Mouse (Mus musculus) limb, embryonic 10.5 days (tissue): Measurements from ENCODE around the gene Apc2. TPM values are rescaled to one million over a fixed set of nuclear protein-coding genes. Genes with fewer than 3 reads are reported as not detected.

ENCODE experiments used
- DNase-seq: peaks from one replicate; pipeline ENCODE4 v3.0.0-alpha.2; 2017; ENCODE audit warnings: low spot score
- H3K27ac ChIP-seq: fragments of 300-500 bp; sonication (generic); 2 replicates; pipeline ENCODE4 v1.5.1; 2016; ENCODE audit warnings: mild to moderate bottlenecking
- H3K27me3 ChIP-seq: fragments of 300-500 bp; sonication (generic); 2 replicates; pipeline ENCODE4 v1.6.1; 2016; ENCODE audit warnings: low read depth, mild to moderate bottlenecking; ENCODE audit not compliant: poor library complexity, severe bottlenecking
- H3K36me3 ChIP-seq: fragments of 300-500 bp; sonication (generic); 2 replicates; pipeline ENCODE4 v1.6.1; 2016; ENCODE audit warnings: mild to moderate bottlenecking, moderate library complexity
- H3K4me1 ChIP-seq: fragments of 300-500 bp; sonication (generic); 2 replicates; pipeline ENCODE4 v1.6.1; 2016
- H3K4me3 ChIP-seq: fragments of 300-500 bp; sonication (generic); 2 replicates; pipeline ENCODE4 v1.5.1; 2016; ENCODE audit warnings: mild to moderate bottlenecking, moderate library complexity
- H3K9me3 ChIP-seq: fragments of 300-500 bp; sonication (generic); replicated peaks from 2 replicates; pipeline ENCODE4 v1.6.1; 2016; ENCODE audit warnings: mild to moderate bottlenecking
- WGBS: fragments of 180-500 bp; shearing (Covaris S2); methylation state at CpG from one replicate; pipeline ENCODE4 v1.1.7; 2016; 5-methylcytosine and 5-hydroxymethylcytosine counted together
- polyA plus RNA-seq: library from polyadenylated mRNA; unstranded; fragments of >200 nt; fragmentation: Nextera tagmentation; extraction: Ambion mirVana; gene quantifications from 2 replicates; pipeline ENCODE4 v1.2.1, GENCODE M21; 2016

Gene Apc2
- polyA plus RNA-seq, 1 experiment from 2014 or later, result 2.9 TPM

GRCm38 (mm10) chr10:80301256-80302081, 5.7 kb downstream of the Apc2 start:
- Histone ChIP-seq H3K9me3 (no peaks in the 10 kb centered on the region), H3K36me3 (0 out of 2 replicates have a peak, but pooled peaks cover 3% of the 10 kb centered on the region), H3K27ac (no peak overlapping the region), H3K27me3 (peaks cover 100% of the 10 kb centered on the region), H3K4me3 (0 out of 2 replicates have a peak overlapping the region, but pooled peaks have one; percentile 3), H3K4me1 (peaks cover 36% of the 10 kb centered on the region)
- no peak for DNase-seq
- WGBS, result 73% methylated on average over 10 of the region's 10 CpGs

- Histone ChIP-seq H3K27ac (no peak overlapping the region), H3K27me3 (peaks cover 100% of the 10 kb centered on the region), H3K36me3 (0 out of 2 replicates have a peak, but pooled peaks cover 3% of the 10 kb centered on the region), H3K9me3 (no peaks in the 10 kb centered on the region), H3K4me1 (peaks cover 31% of the 10 kb centered on the region), H3K4me3 (peak overlapping the region; percentile 0; the same call in 1 of the 2 replicates)
- no peak for DNase-seq
- WGBS, result 50% methylated on average over 5 of the region's 5 CpGs
Observed at GRCm38 (mm10) chr10:80302082-80302355, 6.2 kb downstream of the Apc2 start.

- Histone ChIP-seq H3K4me1 (peaks cover 29% of the 10 kb centered on the region), H3K27ac (no peak overlapping the region), H3K27me3 (peaks cover 100% of the 10 kb centered on the region), H3K4me3 (peak overlapping the region; percentile 0; the same call in 1 of the 2 replicates), H3K9me3 (no peaks in the 10 kb centered on the region), H3K36me3 (0 out of 2 replicates have a peak, but pooled peaks cover 3% of the 10 kb centered on the region)
- DNase-seq, result no peak
- 6% methylated on average over 9 of the region's 9 CpGs for WGBS
Observed at GRCm38 (mm10) chr10:80302471-80302881, 6.7 kb downstream of the Apc2 start.

- 14% methylated on average over 12 of the region's 12 CpGs for WGBS
- H3K36me3 ChIP-seq, result peaks cover 3% of the 10 kb centered on the region; the same call in 1 of the 2 replicates
Observed at GRCm38 (mm10) chr10:80304458-80304857, 8.7 kb downstream of the Apc2 start.

GRCm38 (mm10) chr10:80304862-80305261, 9.1 kb downstream of the Apc2 start:
- H3K27ac ChIP-seq, result no peak overlapping the region
- peak overlapping the region; percentile 32 for H3K4me3 ChIP-seq
- DNase-seq, result no peak
- H3K36me3 ChIP-seq, result peaks cover 3% of the 10 kb centered on the region; the same call in 1 of the 2 replicates
- 12% methylated on average over 25 of the region's 25 CpGs for WGBS
- H3K9me3 ChIP-seq, result no peaks in the 10 kb centered on the region
- peaks cover 100% of the 10 kb centered on the region for H3K27me3 ChIP-seq
- peaks cover 17% of the 10 kb centered on the region for H3K4me1 ChIP-seq

More at GRCm38 (mm10) chr10:80304458-80304857, 8.7 kb downstream of the Apc2 start:
- DNase-seq, result no peak
- peaks cover 19% of the 10 kb centered on the region for H3K4me1 ChIP-seq
- peak overlapping the region; percentile 32 for H3K4me3 ChIP-seq
- H3K27me3 ChIP-seq, result peaks cover 100% of the 10 kb centered on the region
- no peak overlapping the region for H3K27ac ChIP-seq
- H3K9me3 ChIP-seq, result no peaks in the 10 kb centered on the region

- Histone ChIP-seq H3K27me3 (peaks cover 100% of the 10 kb centered on the region), H3K27ac (0 out of 2 replicates have a peak overlapping the region, but pooled peaks have one; percentile 14), H3K4me3 (no peak overlapping the region), H3K4me1 (peaks cover 26% of the 10 kb centered on the region), H3K36me3 (no peaks in the 10 kb centered on the region; the same call in 1 of the 2 replicates), H3K9me3 (no peaks in the 10 kb centered on the region)
- no peak for DNase-seq
- WGBS, result 81% methylated on average over 16 of the region's 16 CpGs
Observed at GRCm38 (mm10) chr10:80311560-80311959, 15.8 kb downstream of the Apc2 start.

- no peak overlapping the region for H3K27ac ChIP-seq
Observed at GRCm38 (mm10) chr10:80312586-80313504, 17.1 kb downstream of the Apc2 start.

GRCm38 (mm10) chr10:80313627-80314201, 17.9 kb downstream of the Apc2 start:
- no peaks in the 10 kb centered on the region for H3K9me3 ChIP-seq
- no peak overlapping the region for H3K27ac ChIP-seq
- no peak overlapping the region; the same call in 1 of the 2 replicates for H3K4me3 ChIP-seq
- DNase-seq, result no peak
- WGBS, result 46% methylated on average over 20 of the region's 20 CpGs
- peaks cover 32% of the 10 kb centered on the region for H3K4me1 ChIP-seq
- H3K36me3 ChIP-seq, result peaks cover 15% of the 10 kb centered on the region
- H3K27me3 ChIP-seq, result peaks cover 99% of the 10 kb centered on the region

More at GRCm38 (mm10) chr10:80312586-80313504, 17.1 kb downstream of the Apc2 start:
- Histone ChIP-seq H3K4me3 (no peak overlapping the region), H3K36me3 (peaks cover 6% of the 10 kb centered on the region), H3K9me3 (no peaks in the 10 kb centered on the region), H3K27me3 (peaks cover 100% of the 10 kb centered on the region), H3K4me1 (peaks cover 31% of the 10 kb centered on the region)
- WGBS, result 65% methylated on average over 54 of the region's 54 CpGs
- DNase-seq, result no peak

GRCm38 (mm10) chr10:80314494-80315001, 18.8 kb downstream of the Apc2 start:
- peak overlapping the region; percentile 25; the same call in 1 of the 2 replicates for H3K4me3 ChIP-seq
- H3K27ac ChIP-seq, result peak overlapping the region; percentile 27; the same call in 1 of the 2 replicates
- no peaks in the 10 kb centered on the region for H3K9me3 ChIP-seq
- peaks cover 22% of the 10 kb centered on the region for H3K36me3 ChIP-seq
- WGBS, result 50% methylated on average over 16 of the region's 16 CpGs
- DNase-seq, result no peak
- peaks cover 91% of the 10 kb centered on the region for H3K27me3 ChIP-seq
- peaks cover 40% of the 10 kb centered on the region for H3K4me1 ChIP-seq

GRCm38 (mm10) chr10:80315315-80315714, 19.5 kb downstream of the Apc2 start:
- H3K4me3 ChIP-seq, result peak overlapping the region; percentile 25
- no peak for DNase-seq
- H3K36me3 ChIP-seq, result peaks cover 22% of the 10 kb centered on the region

GRCm38 (mm10) chr10:80316359-80316781, 20.6 kb downstream of the Apc2 start:
- Histone ChIP-seq H3K36me3 (peaks cover 22% of the 10 kb centered on the region), H3K4me3 (peak overlapping the region; percentile 25; the same call in 1 of the 2 replicates), H3K27me3 (peaks cover 72% of the 10 kb centered on the region), H3K27ac (no peak overlapping the region), H3K4me1 (peaks cover 52% of the 10 kb centered on the region), H3K9me3 (no peaks in the 10 kb centered on the region)
- no peak for DNase-seq
- whole genome bisulfite sequencing, result 29% methylated on average over 11 of the region's 11 CpGs

More at GRCm38 (mm10) chr10:80315315-80315714, 19.5 kb downstream of the Apc2 start:
- peaks cover 45% of the 10 kb centered on the region for H3K4me1 ChIP-seq
- H3K27me3 ChIP-seq, result peaks cover 83% of the 10 kb centered on the region
- H3K27ac ChIP-seq, result peak overlapping the region; percentile 27; the same call in 1 of the 2 replicates
- H3K9me3 ChIP-seq, result no peaks in the 10 kb centered on the region
- WGBS, result 48% methylated on average over 27 of the region's 27 CpGs

GRCm38 (mm10) chr10:80317011-80317410, 21.2 kb downstream of the Apc2 start:
- Histone ChIP-seq H3K27ac (no peak overlapping the region), H3K36me3 (peaks cover 22% of the 10 kb centered on the region), H3K4me3 (no peak overlapping the region), H3K4me1 (peaks cover 57% of the 10 kb centered on the region), H3K9me3 (no peaks in the 10 kb centered on the region), H3K27me3 (peaks cover 68% of the 10 kb centered on the region)
- no peak for DNase-seq
- WGBS, result 58% methylated on average over 10 of the region's 10 CpGs
